Mouse (Mus musculus) cerebellum, postnatal 10 days (tissue): ENCODE measurements around the gene Map2k6.
"Not testable (repeated sequence)": the region's sequence is repeated elsewhere in the genome, so short reads cannot be mapped to it uniquely, and the experiment has no call there.

Source experiments
- DNase-seq, 2 experiments: peaks; one replicate each; pipeline ENCODE4 v3.0.0; 2021; ENCODE audit warnings: mixed read lengths in 2 of 2

Gene Map2k6

DNA sequence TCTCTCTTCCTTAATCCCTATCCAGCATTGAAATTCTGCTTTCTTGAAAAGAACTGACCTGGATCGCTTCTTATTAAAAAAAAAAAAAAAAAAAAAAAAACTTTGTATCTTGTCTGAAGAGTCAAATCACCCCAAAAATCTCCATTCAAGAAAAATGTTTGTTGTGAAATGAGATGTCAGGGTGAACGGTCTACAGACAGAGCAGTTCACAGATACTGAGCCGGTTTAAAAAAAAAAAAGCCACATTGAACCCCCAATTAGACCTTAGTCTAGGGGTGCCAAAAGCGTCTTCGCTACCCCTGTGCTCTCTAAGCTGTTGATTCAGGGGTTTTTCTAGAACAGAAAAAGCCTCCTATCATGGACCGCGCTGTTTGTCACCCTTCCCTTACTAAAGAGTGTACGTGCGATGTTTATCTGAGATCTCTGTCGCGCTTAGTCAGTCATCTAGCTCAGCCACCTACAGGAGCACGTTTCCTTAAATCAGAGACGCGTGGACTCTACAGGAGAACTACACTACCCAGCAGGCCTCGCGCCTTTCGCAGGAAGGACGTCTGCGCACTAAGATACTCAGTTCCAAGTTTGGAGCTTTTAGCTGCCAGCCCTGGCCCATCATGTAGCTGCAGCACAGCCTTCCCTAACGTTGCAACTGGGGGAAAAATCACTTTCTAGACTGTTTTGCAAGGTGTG lies at the start of gene Map2k6:
Gene Map2k6 (plus strand): TSS at position 570 of the 687 bp plus-strand sequence.
- DNase-seq: peak; percentile 85 to 91

DNA sequence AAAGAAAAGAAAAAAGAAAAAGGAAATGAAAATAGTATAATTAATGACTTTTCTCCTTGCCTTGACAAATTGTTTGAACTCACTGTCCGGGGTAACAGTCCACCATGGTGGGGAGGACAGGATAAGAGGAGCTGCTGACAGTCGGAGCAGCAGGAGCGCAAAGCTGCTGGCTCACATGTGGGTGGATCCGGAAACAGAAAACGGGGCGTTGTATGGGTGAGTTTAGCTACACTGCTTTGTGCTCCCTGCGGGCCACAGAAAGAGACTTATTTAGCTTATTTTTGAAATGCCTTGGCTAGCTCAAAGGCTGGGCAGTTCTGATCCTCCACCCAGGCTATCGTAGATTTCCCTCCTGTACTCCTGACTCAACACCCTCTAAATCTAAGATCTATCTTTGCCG lies 44.7 kb upstream of the Map2k6 start:
- no peak for DNase-seq

DNA sequence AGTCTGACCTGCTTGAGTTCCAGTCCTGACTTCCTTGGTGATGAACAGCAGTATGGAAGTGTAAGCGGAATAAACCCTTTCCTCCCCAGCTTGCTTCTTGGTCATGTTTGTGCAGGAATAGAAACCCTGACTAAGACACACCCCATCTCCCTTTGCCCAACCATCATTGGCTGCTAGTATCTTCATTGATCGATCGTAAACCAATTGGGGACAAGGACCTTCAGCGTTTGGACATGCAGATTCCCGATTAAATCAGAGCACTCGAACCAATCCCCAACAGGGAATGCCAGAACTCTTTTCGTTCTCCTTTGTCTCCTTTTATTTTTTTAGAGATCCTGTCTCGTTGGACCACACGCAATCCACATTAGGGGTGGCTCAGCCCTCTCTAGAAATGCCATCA lies 43.8 kb upstream of the Map2k6 start:
- DNase-seq: not testable (repeated sequence)

DNA sequence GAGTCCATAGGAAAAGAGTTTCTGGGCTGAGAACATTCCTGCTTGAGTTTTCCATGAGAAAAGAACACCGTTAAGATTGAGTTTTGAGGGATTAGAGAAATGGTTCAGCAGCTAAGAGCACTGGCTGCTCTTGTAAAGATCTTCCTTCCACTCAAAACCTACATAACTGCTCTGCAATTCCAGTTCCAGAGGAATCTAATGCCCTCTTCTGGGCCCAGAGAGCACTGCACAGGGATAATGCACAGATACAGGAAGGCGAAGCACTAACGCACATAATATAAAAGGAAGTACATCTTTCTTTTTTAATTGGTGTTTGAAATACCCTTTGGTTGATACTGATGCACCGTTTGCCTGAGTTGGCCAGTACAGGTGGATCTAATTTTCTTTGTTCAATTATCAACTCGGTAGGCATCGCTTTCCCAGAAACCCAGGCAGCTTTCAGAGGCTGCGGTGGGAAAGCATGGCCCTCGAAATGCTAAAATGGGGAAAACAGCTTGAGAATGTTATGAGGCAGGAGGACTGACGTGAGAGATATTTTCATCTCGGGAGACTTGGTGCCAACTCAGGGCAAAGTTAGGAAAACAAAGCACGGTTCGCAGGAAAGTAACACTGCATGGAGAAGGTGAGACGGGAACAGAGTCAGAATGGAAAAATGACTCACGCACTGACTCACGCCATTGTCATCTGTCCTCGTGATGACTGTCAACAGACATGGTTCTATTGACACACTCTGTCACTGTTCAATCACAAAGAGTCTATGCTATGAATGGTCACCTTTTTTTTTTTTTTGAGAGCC lies 41.0 kb upstream of the Map2k6 start:
- DNase-seq: peak; percentile 67

DNA sequence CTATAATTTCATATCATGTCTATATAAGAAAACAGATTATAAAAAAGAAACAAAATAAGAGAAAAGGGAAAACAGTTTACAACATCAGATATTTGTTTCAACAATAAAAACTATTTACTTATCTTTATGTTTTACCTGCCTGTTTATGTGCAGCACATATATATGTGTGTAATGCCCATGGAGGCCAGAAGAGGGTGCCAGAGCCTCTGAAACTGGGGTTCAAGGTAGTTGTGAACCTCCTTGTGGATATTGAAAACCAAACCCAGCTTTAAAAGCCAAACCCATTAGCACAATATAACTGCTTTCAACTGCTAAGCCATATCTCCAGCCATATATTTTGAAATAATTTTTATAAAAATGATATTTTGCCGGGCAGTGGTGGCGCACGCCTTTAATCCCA lies 33.9 kb upstream of the Map2k6 start:
- peak; percentile 75 to 77 for DNase-seq

DNA sequence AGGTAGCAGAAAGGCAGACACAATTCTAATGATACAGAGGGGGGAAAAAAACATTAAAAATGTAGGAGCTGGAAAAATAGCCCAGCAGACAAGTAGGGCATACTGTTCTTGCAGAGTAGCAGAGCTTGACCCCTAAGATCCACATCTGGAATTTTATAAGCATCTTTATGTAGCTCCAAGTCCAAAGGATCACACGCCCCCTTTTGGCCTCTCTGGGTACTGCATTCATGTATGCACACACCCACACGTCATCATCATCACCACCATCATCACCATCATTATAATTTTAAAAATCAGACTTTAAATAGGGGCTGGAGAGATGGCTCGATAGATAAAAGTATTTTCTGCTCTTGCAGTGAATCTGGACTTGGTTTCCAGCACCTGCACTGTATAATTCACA lies 32.0 kb upstream of the Map2k6 start:
- DNase-seq: peak in 1 of 2 experiments; percentile 11

DNA sequence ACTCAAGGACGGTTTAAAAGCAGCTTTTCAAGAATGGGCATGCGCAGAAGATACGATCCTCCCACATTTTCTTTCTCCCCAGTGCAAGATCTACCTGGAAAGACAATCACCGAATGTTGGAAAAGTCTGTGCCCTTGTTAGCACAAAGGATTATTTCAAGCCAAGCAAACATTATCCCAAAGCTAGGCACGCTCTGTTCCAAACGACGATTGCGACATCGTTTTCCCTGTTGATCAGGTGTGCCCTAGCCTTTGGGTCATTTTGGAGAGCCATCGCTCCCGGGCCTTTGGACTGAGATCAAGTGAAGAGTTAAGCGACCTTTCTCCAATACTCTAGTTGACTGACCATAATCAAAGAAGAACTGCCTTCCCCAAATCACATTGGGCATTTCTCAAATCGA lies 31.3 kb upstream of the Map2k6 start:
- no peak for DNase-seq

DNA sequence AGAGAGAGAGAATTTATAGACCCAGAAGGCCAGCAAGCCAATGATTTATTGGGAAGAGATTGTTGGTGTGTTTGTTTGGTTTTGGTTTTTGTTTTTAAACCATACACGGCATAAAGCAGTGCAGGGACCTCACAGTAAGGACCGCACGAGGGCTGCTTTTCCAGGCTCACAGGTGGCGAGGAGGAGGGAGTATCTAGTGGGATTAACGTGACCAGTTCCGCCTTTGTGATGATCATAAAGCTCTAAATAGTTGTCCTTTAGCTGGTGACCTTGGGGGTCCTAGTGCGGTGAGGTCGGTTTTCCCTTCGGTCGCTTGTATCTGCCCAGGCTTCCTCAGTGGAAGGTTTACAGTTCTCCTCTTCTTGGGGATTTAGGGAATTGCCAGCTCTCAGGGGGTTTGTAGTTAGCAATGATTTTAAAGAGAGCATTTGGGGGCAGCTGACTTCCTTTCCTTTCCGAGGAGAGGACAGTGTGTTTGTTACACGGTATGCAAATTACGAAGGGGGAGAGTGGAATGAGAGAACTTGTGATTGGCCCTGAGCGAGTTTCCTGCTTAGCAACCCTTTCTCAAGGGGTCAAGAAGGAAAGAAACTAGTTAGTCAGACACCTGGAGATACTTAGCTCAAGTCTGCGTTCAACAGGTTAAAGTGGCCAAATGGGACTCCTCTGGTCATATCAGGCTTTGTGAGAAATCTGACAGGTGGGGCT lies 29.5 kb upstream of the Map2k6 start:
- no peak for DNase-seq

DNA sequence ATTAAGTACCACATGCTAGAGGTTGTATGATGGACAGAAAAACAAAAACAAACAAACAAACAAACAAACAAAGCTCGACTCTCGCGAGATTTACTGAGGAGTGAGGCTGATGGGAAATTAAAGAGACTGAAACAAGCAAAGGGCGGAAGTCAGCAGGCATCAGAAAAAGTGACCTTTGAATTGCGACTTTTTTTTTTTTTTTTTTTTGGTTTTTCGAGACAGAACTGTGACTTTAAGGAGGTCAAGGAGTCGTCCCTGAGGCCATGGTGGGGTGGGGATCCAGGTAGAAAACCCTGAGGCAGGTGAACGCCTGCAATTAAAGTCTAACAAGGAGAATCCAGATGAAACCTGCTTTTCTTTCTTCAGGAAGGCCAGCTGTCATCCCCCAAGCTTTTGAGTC lies 27.1 kb upstream of the Map2k6 start:
- no peak for DNase-seq

DNA sequence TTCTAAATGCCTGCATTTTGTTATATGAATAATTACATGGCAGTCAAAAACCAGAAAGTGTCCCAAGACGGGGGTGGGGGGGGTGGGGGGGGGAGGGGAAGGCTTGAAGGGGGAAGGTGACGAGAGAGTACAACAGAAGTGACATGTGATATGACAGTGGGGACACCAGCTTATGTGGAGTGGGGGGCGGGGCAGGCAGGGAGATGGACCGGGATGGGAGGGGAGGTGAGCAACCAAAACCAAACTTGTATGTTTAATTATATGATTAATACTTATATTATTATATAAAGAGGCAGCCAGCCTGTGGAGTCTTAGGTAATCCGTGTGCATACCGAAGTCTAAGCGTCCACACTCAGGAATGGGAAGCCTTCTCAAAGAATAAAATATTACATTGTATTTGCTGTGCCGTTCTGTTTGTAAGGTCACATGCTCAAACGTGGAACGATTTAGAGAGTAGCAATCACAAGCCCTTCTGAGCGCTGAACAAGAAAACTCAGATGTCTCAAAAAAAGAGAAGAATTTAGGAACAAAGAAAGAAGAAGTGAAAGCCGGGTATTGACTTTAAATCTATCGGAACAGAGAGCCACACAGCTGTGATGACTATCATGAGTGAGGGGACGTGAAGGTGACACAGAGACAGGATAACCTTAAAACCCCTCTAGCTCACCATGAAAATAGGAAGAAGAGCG lies 26.5 kb upstream of the Map2k6 start:
- no peak for DNase-seq

DNA sequence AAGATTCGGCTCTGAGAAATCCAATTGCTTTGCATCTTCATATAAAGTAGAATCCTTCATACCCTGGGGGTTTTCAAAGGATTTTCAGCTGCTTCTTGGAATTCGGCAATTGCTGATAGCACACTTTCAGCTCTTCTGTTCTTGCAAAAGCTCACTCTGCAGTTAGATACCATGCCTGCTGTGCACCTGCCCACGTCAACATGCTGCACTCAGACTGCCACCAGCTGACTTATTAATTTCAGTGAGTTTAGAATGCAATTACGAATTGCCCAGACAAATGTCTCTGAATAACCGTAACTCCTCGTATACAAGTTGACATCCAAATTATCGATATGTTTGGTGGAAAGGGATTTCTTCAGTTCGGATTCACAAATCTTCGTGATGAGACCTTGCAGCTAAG lies 24.9 kb upstream of the Map2k6 start:
- no peak for DNase-seq

DNA sequence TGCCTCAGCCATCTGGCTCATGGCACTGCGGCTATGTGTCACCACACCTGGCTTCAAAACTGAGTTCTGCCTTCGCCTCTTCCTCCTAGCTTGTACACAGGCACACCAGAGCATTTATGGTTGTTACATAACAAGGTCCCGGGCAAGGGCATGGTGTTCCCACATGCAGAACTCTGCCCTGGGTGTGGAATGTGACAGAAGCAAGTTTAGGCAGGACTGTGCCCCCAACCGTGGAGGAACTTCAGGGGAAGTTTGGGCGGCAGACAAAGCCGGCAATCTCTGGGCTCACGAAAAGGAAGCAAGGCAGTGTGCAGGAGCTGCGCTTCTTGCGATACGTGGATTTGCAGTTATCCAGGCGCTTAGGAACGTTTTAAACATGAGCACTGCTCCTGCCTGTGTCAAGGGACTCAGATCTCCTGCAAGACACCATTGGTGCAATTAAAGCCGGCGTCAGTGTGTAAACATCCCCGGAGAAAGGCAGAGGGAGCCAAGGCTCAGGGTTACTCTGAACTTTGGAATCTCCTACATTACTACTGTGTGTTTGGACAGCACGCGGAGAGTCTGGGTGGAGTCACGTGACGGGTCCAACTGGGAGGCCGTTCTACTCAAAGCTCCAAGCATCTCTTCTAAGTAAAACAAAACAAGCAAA lies 19.1 kb upstream of the Map2k6 start:
- DNase-seq: peak; percentile 50 to 59

DNA sequence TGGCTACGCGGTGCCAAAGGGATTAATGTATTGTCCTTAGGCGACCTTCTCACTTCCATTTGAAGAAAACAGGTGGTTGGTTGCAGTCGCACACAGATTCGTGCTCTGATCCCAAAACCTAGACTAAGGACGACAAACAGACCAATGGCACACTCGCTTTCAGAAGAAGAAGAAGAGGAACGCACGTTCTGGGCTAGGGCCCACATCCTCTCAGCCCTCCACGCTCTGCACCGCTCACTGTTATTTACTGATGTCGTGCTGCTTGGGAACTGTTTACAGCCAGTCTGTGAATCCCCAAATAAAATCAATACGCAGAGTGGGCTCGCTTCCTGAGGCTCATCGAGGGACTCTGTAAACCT lies 18.6 kb upstream of the Map2k6 start:
- no peak for DNase-seq

DNA sequence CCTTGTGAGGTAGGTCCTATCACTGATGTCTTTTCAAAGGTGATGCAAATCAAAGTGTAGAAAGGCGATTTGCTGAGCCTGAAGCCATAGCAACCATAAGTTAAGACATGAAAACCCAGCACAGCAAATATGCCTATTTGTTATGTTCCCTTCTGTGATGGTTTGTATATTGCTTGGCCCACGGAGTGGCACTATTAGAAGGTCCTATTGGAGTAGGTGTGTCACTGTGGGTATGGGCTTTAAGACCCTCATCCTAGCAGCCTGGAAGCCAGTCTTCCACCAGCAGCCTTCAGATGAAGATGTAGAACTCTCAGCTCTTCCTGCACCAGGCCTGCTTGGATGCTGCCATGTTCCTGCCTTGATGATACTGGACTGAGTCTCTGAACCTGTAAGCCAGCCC lies 13.4 kb upstream of the Map2k6 start:
- DNase-seq: no peak

DNA sequence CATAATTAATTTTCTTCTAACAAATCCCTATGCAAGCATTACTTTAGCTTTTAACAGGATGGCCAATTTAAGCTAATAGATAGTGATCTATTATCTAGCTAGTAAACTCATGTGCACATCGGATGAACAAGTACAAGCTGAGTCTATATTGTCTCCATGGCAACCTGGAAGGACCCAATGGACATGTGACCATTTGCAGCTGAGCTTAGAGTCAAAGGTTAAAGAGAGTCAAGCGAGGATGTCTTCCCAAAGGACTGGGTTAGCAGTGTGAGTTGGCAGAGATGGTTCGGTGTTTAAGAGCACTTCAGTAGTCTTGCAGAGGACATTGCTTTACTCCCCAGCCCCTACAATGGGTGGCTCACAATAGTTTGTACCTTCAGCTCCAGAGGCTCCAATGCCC lies 6.2 kb upstream of the Map2k6 start:
- DNase-seq: no peak

DNA sequence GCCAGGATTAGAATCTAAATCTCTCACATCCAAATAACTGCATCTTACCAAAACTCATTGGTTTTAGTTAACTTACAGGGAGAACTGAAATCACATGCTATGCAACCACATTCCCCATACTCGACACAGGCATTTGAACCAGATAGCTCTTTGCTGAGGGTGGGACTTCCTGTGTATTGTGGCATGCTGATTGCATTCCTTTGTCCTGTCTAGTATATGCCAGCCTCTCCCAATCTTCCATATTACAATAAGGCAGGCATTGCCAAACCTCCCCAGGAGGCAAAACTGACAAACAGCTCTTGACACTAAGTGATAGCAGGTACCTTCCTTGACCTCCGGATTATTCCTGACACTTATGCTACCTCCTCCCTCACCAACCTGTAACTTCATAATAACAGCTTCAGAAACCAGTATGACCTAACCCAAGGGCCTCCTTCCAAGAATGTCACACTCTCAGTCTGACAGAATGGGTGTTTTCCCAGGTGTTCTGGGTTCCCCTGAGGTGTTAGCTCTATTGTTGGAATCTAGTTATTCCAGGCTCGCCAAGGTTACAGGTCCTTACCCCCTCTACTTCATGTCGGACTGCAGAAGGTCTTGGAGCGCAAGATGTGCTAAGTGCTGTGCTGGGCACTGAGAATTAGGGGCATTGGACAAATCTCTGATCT lies 4.0 kb upstream of the Map2k6 start:
- no peak for DNase-seq

DNA sequence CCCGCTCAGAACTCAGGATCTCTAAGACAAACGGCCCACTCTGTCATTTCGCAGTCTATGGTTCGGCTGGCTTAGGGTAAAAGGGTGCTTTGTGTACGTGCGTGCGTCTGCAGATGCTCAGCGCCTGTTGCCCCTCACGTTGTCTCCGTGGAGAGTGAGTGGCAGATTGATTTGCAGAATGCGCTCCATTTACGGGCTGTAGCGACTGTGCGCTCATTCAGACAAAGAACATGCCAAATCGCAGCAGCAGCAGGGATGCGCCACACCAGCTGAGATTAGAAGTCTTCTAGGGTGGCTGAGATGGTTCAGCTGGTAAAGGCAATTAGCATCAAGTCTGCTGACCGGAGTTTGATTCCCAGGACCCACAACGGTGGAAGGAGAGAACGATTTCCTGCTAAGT lies 2.8 kb upstream of the Map2k6 start:
- peak; percentile 29 to 32 for DNase-seq

DNA sequence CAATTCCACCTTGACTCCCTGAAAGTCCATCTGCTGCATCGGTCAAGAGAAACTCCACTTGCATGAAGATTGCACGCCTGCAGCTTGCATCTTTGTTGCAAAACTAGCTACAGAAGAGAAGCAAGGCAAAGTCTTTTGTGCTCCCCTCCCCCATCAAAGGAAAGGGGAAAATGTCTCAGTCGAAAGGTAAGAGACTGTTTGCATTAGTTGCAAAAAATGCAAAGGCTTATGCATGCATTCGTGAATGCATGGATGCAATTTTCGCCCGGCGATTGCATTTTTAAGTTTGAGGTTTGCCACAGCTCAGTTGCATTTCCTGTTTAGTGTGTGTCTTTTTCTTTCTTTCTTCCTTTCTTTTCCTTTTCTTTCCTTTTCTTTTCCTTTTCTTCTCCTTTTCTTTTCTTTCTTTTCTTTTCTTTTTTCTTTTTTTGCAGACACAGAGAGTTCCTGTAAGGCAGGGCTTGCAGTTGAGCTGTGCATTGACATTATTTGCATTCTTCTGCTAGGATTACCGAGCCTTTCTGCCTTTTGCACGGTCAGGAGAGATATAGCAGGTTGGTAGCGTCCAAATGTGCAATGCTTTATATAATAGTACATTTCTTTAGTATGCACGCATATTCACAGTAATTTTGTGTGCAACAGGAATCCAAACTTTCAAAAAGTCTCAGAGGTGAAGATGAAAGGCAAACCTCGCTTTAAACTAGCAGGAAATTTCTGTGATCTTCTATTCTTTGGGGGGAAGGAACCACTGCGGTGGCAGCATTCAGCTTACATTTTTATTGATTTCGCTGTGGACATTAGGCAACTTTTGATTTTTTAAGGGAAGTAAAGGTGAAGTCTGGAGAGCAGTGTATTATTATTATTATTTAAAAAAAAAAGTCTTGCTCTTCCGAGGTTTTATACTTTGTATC lies 573 bp downstream of the Map2k6 start:
- no peak for DNase-seq

DNA sequence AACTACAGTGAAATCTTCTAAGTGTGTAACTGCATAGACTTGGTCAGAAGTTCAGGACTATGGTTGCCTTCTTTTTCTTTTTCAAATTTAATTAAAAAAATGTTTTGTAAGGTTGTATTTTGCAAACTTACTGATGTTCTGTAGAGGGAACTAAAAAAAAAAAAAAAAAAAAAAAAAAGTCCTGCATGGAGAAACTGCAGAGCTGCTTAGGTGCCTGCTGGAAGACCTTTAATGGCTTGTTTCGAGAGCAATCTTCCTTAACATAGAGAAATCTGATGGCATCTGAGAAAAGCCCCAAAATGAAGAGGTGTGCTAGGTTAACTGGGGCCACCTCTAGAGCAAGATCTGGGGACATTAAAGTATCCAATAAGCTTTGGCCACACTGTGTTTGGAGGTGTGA lies 1.4 kb downstream of the Map2k6 start:
- DNase-seq: no peak

DNA sequence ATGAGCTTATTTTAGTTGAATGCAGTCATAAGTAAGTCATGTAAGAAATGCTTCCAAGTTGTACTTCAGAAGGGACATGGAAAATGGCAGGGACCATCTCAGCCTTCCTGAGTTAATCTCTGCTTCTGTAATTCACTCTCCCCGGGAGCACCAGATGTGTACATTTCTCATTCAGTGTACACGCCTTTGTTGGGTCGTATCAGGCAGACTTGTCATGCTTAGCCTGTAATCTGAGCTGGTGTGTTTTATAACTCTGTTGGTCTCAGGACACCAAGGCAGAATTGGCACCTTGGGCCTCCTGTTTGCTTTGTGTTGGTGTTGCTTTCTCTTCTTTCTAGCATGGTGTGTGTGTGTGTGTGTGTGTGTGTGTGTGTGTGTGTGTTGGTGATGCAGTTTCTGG lies 3.7 kb downstream of the Map2k6 start:
- DNase-seq: no peak

DNA sequence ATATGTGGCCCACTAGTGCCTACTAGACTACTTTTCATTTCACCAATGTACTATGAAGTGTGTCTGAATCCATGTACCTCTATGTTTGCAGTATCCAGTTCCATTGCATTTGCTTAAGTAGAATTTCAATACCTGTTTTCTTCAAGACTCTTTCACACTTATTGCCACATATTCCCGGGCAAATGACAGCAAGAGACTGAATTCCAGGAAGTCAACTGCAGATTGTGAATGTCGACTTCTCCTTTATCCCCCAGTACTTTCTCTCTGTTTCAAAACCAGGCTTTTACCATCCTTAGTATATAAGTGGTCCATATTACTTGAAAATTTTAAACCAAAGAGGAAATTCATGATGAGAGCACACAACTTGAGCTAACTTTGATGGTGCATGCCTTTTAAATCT lies 4.7 kb downstream of the Map2k6 start:
- no peak for DNase-seq
